Mouse (Mus musculus) neural tube, embryonic 10.5 days (tissue): ENCODE data around the gene Trim31.
"Not testable (repeated sequence)": the region's sequence is repeated elsewhere in the genome, so short reads cannot be mapped to it uniquely, and the experiment has no call there.

Experiments used
- DNase-seq: peaks from one replicate; pipeline ENCODE4 v3.0.0-alpha.2; 2017; ENCODE audit warnings: low spot score; ENCODE audit errors: extremely low spot score

The Trim31 gene

DNA sequence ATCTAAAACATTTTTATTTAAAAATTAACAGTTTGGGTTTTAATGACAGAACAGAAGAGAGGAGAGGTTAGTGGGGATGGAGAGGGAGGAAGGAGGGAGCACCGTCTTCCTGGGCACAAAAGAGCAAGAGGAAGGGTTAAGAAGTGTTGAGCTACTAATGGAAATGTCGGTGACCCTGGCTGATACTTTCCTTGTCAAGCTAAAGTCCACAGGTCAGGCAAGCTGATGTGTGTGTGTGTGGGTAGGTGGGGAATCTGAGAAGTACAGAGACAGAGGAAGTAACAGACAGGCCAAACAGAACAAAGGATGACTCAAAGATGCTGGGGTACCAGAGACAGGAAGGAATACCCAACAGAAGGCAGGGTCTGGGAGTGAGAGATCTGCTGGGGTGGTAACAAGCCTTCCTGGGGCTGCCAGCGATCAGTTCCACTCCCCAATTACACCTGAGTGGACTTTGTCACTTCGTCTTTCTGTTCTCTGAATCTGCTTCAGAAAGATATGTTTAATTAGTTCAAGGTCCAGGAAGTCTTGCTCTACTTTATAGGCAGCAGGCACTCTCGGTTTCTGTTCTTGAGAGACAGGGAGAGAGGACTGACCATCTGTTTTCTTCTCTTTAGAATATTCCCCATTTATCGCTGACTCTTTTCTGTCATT lies at the start of gene Trim31:
Trim31 (plus strand) TSS at position 567 of the 654 bp plus-strand sequence.
- DNase-seq = no peak

DNA sequence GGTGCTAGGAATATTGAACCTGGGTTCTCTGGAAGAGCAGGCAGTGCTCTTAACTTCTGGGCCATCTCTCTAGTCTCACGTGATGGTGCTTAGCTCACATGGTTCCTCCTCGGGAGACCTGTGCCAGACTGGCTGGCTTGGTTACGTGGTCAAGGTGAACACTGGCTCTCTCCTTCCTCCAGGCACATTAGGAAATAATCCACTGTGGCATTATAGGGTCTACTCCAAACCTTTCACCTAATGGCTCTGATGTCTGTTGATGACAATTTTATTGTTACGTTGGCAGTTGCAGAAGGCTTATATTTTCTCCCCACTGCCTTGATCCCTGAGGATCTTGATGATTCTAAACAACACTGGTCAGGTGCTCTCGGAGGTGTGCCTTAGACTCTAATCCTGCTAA lies 49.0 kb upstream of the Trim31 start:
- DNase-seq = no peak

DNA sequence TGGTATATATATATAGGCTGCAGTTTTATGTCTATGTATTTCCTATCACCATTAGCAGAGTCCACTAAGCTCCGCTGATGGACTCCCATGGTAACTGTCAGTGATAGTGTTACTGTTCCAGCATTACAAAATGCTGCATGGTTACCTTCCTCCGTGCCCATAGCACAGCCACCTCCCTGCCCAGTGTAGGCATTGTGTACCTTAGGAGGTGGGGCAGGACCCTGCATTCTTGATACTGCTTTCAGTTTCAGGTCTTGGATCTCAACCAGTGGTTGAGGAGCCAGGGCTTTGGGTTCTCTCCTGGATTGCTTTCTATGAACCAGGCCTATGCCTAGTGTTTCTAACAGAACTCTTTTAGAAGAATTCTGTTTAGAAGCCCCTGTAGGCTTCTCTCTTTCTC lies 47.9 kb upstream of the Trim31 start:
- DNase-seq = no peak

- no peak for DNase-seq
These were observed 46.7 kb upstream of the Trim31 start for GRCm38 (mm10) chr17:36851200-36851599.

DNA sequence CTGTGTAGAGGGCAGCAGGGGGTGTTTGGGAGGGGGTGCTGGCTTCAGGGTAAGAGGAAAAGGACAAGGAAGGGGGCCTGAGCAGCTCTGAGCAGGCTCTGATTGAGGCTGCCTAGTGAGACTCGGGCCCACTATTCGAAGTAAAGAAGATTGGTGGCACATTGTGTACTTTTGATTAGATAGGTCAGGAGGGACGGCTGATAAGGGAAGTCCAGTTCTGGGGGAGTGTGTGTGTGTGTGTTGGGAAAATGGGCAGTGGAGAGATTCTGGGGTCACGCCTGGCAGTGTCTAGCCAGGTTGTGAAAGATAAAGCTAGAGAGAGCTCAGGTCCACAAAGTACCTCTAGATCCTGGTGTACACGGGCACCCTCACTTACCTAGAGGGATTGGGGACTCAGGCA lies 46.3 kb upstream of the Trim31 start:
- no peak for DNase-seq

DNA sequence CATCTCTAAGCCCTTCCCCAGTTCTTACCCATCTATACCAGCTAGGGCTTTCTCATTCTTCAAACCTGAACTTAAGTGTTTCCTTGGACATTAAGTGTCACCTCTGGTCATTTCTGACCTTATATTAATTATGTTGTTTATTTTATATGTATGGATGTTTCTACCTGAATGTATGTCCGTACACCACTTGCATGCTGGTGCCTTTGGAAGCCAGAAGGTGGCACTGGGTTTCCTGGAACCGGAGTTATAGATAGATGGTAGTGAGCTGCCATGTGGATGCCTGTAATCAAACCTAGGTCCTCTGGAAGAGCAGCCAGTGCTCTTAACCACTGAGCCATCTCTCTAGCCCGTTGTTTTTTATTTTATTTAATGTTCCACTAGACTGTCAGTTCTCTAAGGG lies 42.4 kb upstream of the Trim31 start:
- DNase-seq = no peak

DNA sequence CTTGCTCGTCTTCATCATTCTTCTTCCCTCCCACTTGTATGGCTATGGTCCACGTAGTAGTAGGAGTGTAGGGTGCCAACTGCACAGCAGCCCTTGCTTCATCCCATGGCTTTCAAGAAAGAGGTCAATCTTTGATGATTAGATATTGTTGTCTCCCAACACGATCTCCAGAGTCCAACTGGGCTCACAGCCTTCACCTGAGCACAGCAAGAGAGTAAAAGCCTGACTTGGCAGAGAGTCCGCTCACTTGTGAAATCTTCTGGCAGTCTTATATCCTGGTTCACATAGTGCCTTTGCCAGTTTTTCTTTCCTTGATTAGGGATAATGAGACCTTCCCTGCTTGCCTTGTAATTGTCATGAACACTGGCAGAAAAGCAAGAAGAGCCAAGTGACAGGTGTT lies 41.7 kb upstream of the Trim31 start:
- DNase-seq = no peak

- DNase-seq = no peak
These were observed 39.7 kb upstream of the Trim31 start for GRCm38 (mm10) chr17:36858181-36858580.

DNA sequence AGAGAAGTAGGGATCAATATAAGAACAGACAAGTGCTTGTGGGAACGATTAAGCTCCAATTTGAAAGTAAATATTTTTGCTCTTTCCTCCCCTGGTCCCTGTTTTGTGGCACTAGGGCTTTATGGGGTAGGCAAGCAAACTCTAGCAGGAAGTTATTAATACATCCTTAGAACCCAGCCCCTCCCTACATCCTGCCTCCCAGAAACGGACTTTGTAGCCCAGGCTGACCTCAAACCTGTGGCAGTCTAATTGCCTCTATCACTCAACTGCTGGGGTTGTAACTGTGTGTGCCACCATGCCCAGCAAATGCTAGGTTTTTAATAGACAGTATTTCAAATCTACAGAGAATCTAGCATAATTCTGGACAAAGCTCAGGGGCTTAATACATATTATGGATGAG lies 36.2 kb upstream of the Trim31 start:
- DNase-seq = no peak

DNA sequence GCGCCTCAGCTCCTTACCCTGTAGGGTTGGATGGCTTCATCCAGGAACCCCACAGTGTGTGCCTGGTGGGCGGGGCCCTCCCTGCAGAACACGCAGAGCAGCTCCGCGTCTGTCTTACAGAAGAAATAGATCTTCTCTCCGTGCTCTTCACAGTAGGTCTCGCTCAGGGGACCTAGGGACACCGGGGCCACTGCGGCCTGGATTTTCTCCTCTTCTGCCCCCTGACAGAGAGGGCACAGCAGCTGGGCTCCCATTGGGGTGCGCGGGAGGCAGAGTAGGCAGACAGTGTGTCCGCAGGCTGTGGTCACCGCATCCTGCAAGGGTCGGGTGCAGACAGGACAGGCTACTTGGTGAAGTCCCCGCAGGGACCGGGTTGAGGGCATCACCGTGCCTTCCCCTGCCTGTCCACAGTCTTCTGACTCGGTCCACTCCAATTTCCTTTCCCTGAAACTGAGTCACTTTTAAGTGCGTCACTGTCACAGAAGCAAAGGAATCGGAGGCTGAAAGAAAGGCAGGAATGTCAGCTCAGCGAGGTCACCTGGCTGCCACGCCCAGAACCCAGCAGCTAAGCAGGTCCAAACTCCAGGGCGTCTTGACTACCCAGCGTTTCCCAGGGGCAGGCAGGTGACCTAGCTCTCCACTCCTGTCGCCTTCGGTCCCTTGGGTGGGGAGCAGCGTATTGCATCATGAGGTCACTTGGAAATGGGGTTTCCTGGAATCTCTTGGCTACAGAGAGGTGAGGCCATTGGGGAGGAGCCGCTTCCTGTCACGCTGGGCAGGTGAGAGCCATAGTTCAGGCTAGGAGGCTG lies 31.0 kb upstream of the Trim31 start, which contains the start of gene Trim15:
Trim15 (minus strand) TSS at position 492 of the 809 bp plus-strand sequence.
- peak; percentile 16 for DNase-seq

GRCm38 (mm10) chr17:36868836-36869235 lies 29.1 kb upstream of the Trim31 start:
- DNase-seq = no peak

DNA sequence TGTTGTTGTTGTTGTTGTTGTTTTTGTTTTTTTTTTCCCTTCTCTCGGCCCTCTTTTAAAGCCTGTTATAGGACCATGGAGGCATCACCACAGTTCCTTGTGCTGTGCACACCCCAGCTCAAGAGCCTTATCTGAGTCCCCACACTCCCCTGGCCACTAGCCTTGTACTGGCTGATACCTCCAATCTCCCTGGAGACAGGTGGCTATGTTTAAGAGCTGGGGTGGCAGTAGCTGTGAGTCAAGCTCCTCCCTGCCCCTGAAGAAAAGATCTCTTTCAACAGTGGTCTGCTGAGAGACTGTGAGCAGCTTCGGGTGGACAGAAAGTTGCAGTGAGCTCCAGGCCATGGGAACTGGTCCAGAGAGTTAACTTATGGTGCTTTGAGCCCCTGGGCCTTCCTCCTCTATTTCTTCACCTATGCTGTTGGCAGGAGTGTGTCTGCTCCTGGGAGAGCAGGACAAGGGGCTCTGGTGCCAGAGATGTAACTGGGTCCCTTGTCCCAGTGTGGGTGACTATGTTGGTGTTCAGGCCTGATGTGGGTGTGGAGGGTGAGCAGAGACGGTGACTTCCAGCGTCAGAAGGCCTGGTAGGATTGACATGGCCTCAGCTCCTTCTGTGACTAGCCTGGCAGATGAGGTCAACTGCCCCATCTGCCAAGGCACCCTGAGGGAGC lies 28.5 kb upstream of the Trim31 start, which contains the start of gene Trim10:
Trim10 (plus strand) TSS at position 291 of the 671 bp plus-strand sequence.
- DNase-seq = no peak

- DNase-seq = no peak
These were observed 27.7 kb upstream of the Trim31 start for GRCm38 (mm10) chr17:36869955-36870810.

- DNase-seq = no peak
These were observed 23.3 kb upstream of the Trim31 start for GRCm38 (mm10) chr17:36874636-36875035.

- no peak for DNase-seq
These were observed 14.6 kb upstream of the Trim31 start for GRCm38 (mm10) chr17:36883350-36883749.

- no peak for DNase-seq
These were observed 12.7 kb upstream of the Trim31 start for GRCm38 (mm10) chr17:36885132-36885790.

DNA sequence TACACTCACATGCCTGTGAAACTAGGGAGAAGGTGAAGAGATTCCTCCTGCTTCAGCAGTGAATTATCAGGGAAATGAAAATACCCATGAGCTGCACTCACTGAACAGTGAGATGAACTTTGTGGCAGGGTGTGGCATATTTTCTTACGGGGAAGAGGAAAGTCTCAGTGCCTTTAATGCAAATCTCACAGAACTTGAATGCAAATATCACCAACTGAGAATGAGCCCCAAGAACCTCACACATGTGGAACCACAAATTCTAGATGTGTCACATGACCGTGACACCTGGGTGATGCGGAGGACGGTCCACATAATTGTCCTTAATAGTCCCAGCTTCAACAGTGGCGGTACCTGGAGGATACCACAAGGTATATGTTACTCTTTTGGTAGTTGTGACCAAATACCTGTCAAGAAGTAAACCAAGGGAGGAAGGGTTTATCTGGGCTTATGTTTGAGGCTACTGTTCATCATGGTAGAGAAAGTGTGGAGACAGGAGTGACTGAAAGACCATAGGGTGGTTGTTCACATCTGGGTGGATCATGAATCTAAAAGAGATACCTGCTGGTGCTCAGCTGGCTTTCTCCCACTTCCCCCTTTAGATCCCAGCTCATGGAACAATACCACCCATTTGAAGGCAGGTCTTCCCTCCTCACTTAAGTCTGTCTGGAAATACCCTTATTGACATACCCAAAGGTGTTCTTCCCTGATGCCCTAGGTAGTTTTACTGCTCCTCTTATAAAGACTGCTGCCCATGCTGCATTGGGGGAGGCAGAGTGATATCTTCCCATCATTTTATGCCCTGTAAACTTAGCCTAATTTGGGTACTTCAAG lies 7.6 kb upstream of the Trim31 start, which contains the start of gene Trim40:
Trim40 (minus strand) TSS at position 51 of the 831 bp plus-strand sequence.
- no peak for DNase-seq

GRCm38 (mm10) chr17:36891496-36891895 lies 6.4 kb upstream of the Trim31 start:
- DNase-seq = not testable (repeated sequence)

- DNase-seq = peak; percentile 20
These were observed 5.6 kb upstream of the Trim31 start for GRCm38 (mm10) chr17:36892362-36892761.

- DNase-seq = no peak
These were observed 4.5 kb upstream of the Trim31 start for GRCm38 (mm10) chr17:36893387-36893786.
